Mouse (Mus musculus) bone marrow, adult 2 months (tissue): ENCODE measurements around the gene Pcif1. TPM values are rescaled to one million over a fixed set of nuclear protein-coding genes. Genes with fewer than 3 reads are reported as not detected.
A peak's percentile ranks its signal among the peaks of the same experiment; 100 is the strongest.

Experiments used
- H3K27ac ChIP-seq: fragments of 200-500 bp; 2 replicates; pipeline ENCODE4 v1.5.1; 2012; ENCODE audit warnings: low read depth, mild to moderate bottlenecking, control low read depth, inconsistent platforms, low read length; ENCODE audit not compliant: control insufficient read depth, poor library complexity, insufficient read depth
- H3K4me1 ChIP-seq: fragments of 200-500 bp; 2 replicates; pipeline ENCODE4 v1.6.1; 2011; ENCODE audit warnings: low read length; ENCODE audit not compliant: control insufficient read depth, insufficient read depth
- H3K4me3 ChIP-seq: fragments of 200-500 bp; replicated peaks from 2 replicates; pipeline ENCODE3; 2011; ENCODE audit warnings: mild to moderate bottlenecking, low read depth, low read length, control low read depth; ENCODE audit not compliant: control insufficient read depth
- CTCF ChIP-seq: fragments of 200-500 bp; IDR thresholded peaks from 2 replicates; pipeline ENCODE4 v1.5.1; 2011; ENCODE audit warnings: low read length, control low read depth; ENCODE audit not compliant: control insufficient read depth, insufficient read depth
- POLR2A ChIP-seq: fragments of 200-500 bp; IDR thresholded peaks from 2 replicates; pipeline ENCODE4 v1.6.1; 2011; ENCODE audit warnings: low read depth, mild to moderate bottlenecking, control low read depth, low read length, borderline replicate concordance; ENCODE audit not compliant: control insufficient read depth
- WGBS: fragments of 180-500 bp; shearing (Covaris S2); methylation state at CpG from one replicate; pipeline ENCODE4 v1.1.7; 2018; 5-methylcytosine and 5-hydroxymethylcytosine counted together
- polyA plus RNA-seq: library from polyadenylated mRNA; stranded (reverse); fragments of >200 nt; gene quantifications from 2 replicates; pipeline ENCODE4 v1.2.4, GENCODE M21; 2011; ENCODE audit warnings: low replicate concordance; ENCODE audit not compliant: missing spikeins, insufficient read depth, insufficient read length

Gene Pcif1
- polyA plus RNA-seq, 1 experiment: 31.6 TPM

- TF ChIP-seq POLR2A (no peak), CTCF (no peak)
- no peak overlapping the region for H3K4me3 ChIP-seq
- H3K27ac ChIP-seq: no peak overlapping the region
- H3K4me1 ChIP-seq: no peaks in the 10 kb centered on the region
- WGBS: 74% methylated on average over 1 of the region's 1 CpGs
Measured at GRCm38 (mm10) chr2:164894644-164895043, 15.5 kb downstream of the Pcif1 start.

- no peak overlapping the region for H3K27ac ChIP-seq
- H3K4me1 ChIP-seq: no peaks in the 10 kb centered on the region
- 89% methylated on average over 6 of the region's 6 CpGs for WGBS
- H3K4me3 ChIP-seq: no peak overlapping the region
- no peak for TF ChIP-seq CTCF
- TF ChIP-seq POLR2A: no peak
Measured at GRCm38 (mm10) chr2:164895885-164896284, 16.8 kb downstream of the Pcif1 start.

- Histone ChIP-seq H3K4me3 (no peak overlapping the region), H3K27ac (no peak overlapping the region), H3K4me1 (no peaks in the 10 kb centered on the region)
- TF ChIP-seq POLR2A (no peak), CTCF (no peak)
- WGBS: 87% methylated on average over 7 of the region's 7 CpGs
Measured at GRCm38 (mm10) chr2:164898008-164898407, 18.9 kb downstream of the Pcif1 start.

- 92% methylated on average over 15 of the region's 15 CpGs for WGBS
- no peak overlapping the region for H3K4me3 ChIP-seq
- no peak overlapping the region for H3K27ac ChIP-seq
- TF ChIP-seq POLR2A (no peak), CTCF (no peak)
- H3K4me1 ChIP-seq: no peaks in the 10 kb centered on the region
Measured at GRCm38 (mm10) chr2:164899034-164899433, 19.9 kb downstream of the Pcif1 start.

DNA sequence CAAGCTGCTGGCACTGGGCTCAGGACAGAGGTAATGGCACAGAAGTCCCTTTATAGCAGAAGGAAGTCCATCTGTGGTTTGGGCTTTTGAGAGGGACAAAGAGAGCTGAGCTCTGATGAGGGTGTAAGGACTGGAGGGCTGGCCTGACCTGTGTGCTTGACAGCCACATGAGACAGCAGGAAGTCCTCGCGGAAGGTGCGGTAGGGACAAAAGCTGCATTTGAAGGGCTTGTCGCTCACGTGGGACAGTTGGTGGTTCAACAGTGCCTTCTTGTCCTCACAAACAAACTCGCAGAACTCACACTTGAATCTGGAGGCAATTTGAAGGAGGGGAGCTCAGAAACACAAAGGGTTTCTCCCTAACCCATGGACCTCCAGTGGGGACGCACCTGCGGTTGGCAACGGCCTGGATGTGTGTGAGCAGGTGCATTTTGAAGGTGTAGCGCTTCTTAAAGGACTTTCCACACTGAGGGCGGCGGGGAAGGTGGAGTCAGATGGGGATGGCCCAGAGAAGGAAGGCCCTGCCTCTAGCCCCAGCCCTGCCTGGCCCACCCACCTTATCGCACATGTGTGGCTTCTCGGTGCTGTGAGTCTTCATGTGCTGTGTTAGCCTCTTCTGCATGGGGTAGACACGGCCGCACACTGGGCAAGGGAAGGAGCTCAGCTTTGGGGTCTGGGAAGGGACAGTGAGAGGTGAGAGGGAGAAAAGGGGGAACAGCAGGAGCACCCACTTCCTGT is 20.8 kb downstream of the Pcif1 start:
- no peaks in the 10 kb centered on the region for H3K4me1 ChIP-seq
- TF ChIP-seq POLR2A (no peak), CTCF (no peak)
- H3K27ac ChIP-seq: no peak overlapping the region
- WGBS: 84% methylated on average over 16 of the region's 16 CpGs
- no peak overlapping the region for H3K4me3 ChIP-seq

DNA sequence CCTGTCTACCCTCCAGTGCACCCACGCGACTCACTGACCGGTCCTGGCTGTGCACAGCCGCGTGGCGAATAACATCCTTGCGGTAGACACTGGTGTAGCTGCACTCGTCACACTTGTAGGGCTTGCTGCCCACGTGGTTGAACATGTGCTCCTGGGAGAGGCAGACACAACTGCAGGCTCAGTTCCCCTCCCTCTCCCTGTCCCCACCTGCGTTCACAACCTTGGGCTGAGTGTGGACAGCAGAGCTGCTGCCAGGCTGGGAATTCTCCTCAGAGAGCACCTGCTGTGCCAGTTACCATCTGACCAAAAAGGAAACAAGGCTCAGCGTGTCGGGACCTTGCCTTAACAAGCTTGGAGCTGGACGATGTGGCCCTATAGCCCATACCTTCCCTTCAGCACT is 22.3 kb downstream of the Pcif1 start:
- Histone ChIP-seq H3K27ac (no peak overlapping the region), H3K4me3 (no peak overlapping the region), H3K4me1 (no peaks in the 10 kb centered on the region)
- TF ChIP-seq POLR2A: no peak
- no peak for TF ChIP-seq CTCF
- WGBS: 93% methylated on average over 13 of the region's 13 CpGs

DNA sequence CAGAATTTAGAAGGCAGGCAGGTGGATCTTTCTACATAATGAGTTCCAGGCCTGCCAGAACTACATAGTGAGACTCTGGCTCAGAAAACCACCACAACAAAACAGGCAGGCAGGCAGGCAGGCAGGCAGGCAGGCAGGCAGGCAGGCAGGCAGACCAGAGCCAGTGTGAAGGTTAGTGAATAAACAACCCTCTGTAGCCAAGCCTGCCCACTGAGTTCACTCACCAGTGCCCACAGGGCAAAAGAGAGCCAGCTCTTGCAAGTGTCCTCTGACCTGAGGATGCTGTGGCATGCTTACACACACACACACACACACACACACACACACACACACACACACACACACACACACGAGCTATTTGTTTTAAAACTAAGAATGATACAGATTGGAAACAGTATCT is 24.4 kb downstream of the Pcif1 start:
- Histone ChIP-seq H3K4me1 (no peaks in the 10 kb centered on the region), H3K4me3 (no peak overlapping the region), H3K27ac (no peak overlapping the region)
- no peak for TF ChIP-seq POLR2A
- TF ChIP-seq CTCF: no peak
- 50% methylated on average over 1 of the region's 1 CpGs for WGBS

GRCm38 (mm10) chr2:164906071-164906470 is 27.0 kb downstream of the Pcif1 start:
- peaks cover 2% of the 10 kb centered on the region; the same call in 1 of the 2 replicates for H3K4me1 ChIP-seq
- 96% methylated on average over 4 of the region's 4 CpGs for WGBS
- TF ChIP-seq CTCF: peak; percentile 24; the same call in 1 of the 2 replicates
- TF ChIP-seq POLR2A: no peak
- H3K4me3 ChIP-seq: no peak overlapping the region
- H3K27ac ChIP-seq: no peak overlapping the region

DNA sequence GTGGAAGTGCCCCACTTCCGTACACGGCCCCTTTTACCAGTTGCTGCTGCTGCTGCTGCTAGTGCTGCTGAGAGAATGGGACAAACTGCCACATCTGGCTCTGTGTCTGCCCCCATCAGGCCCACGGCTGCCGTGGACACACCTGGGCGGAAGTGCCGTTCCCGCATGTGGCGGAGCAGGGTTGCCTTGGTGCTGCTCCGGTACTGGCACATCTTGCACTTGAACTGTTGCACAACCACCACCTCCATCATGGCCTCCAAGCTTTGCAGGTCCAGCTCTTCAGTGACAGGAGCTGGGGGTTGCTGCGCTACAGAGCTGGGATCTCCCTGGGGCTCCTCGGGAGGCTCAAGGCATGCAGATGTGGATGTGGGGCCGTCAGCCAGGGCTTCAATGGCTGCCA is 28.4 kb downstream of the Pcif1 start:
- Histone ChIP-seq H3K4me1 (peaks cover 5% of the 10 kb centered on the region), H3K4me3 (no peak overlapping the region), H3K27ac (no peak overlapping the region)
- 94% methylated on average over 12 of the region's 12 CpGs for WGBS
- TF ChIP-seq CTCF (no peak), POLR2A (no peak)
